Mouse (Mus musculus): ENCODE data around the gene Srsf6.

DNA sequence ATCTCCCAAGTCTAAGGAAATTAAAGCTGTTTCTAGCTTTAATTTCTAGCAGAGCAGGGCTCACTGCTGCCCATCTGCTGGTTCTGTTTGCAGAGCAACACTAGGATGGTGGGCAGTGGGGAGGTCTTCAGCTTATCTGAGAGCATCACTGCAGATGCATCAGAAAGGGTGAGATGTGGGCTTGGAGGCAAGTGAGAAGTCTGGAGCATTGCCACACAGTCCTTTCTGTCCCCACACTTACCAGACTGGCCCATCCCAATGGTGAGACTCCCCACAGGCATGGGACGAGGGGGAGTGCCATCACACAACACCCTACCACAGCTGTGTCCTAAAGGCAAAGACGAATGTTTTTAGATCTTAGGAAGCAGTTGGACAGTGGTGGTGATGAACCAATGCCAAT, 47.2 kb upstream of the Srsf6 start:
- TF ChIP-seq EP300 (IDR thresholded peaks at IDR 0.05; ENCODE audit: low read depth), result no peak
- TF ChIP-seq CTCF (IDR thresholded peaks at IDR 0.05; ENCODE audit: low read depth), result no peak
